Mouse (Mus musculus) limb, embryonic 15.5 days (tissue): ENCODE measurements around the gene Secisbp2l. TPM values are rescaled to one million over a fixed set of nuclear protein-coding genes. Genes with fewer than 3 reads are reported as not detected.

Experiments
- ATAC-seq: fragments of 200-750 bp; cut with Nextera tagmentation; 2 replicates; pipeline ENCODE4 v1.8.0; 2017; ENCODE audit warnings: low read depth, moderate TSS enrichment; ENCODE audit not compliant: insufficient number of reproducible peaks, low FRiP score, low TSS enrichment
- H3K27ac ChIP-seq: fragments of 300-500 bp; sonication (generic); 2 replicates; pipeline ENCODE4 v1.5.1; 2015; ENCODE audit warnings: moderate library complexity, mild to moderate bottlenecking, inconsistent platforms
- H3K27me3 ChIP-seq: fragments of 300-500 bp; sonication (generic); 2 replicates; pipeline ENCODE4 v1.6.1; 2015; ENCODE audit warnings: inconsistent platforms
- H3K36me3 ChIP-seq: fragments of 300-500 bp; sonication (generic); 2 replicates; pipeline ENCODE4 v1.6.1; 2015; ENCODE audit warnings: inconsistent platforms
- H3K4me1 ChIP-seq: fragments of 300-500 bp; sonication (generic); 2 replicates; pipeline ENCODE4 v1.6.1; 2015; ENCODE audit warnings: inconsistent platforms
- H3K4me2 ChIP-seq: fragments of 300-500 bp; sonication (generic); 2 replicates; pipeline ENCODE4 v1.6.1; 2015; ENCODE audit warnings: mild to moderate bottlenecking, inconsistent platforms
- H3K4me3 ChIP-seq: fragments of 300-500 bp; sonication (generic); 2 replicates; pipeline ENCODE4 v1.5.1; 2015; ENCODE audit warnings: mild to moderate bottlenecking, inconsistent platforms
- H3K9ac ChIP-seq: fragments of 300-500 bp; sonication (generic); 2 replicates; pipeline ENCODE4 v1.6.1; 2015; ENCODE audit warnings: inconsistent platforms
- H3K9me3 ChIP-seq: fragments of 300-500 bp; sonication (generic); 2 replicates; pipeline ENCODE4 v1.6.1; 2016; ENCODE audit warnings: inconsistent platforms
- WGBS: fragments of 180-500 bp; shearing (Covaris S2); methylation state at CpG from one replicate; pipeline ENCODE4 v1.1.7; 2015; 5-methylcytosine and 5-hydroxymethylcytosine counted together
- polyA plus RNA-seq: library from polyadenylated mRNA; unstranded; fragments of >200 nt; fragmentation: Nextera tagmentation; extraction: Ambion mirVana; gene quantifications from 2 replicates; pipeline ENCODE4 v1.2.1, GENCODE M21; 2015

Secisbp2l gene
- 18.1 and 19.9 TPM in 2 replicates for polyA plus RNA-seq

DNA sequence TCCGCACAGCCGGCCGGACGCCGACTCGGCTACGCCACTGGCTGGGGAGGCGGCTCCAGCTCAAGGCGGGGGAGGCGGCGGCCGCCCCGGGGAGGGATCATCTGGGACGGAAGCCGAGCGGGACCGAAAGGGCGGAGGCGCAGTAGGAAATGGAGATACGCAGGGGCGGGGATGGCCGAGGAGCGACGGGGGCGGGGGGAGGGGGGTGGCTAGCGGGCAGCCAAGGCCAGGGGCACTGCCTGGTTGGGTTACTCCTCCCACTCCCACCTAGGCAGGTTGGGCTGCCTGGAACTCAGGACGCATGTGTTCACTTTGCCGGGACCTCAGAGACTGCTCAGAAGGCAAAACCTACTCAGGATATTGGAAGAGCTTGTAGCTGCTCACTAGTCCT is at the start of gene Secisbp2l:
Gene Secisbp2l, minus strand, starts transcription at position 152 of the 391 bp plus-strand sequence.
- ATAC-seq = peak; percentile 90
- Histone ChIP-seq H3K4me2 (peak within 1 kb of the TSS; percentile 54), H3K27me3 (no peaks in the 10 kb centered on the region), H3K4me3 (peak within 1 kb of the TSS; percentile 89), H3K9me3 (no peaks in the 10 kb centered on the region), H3K27ac (peak within 1 kb of the TSS; percentile 85), H3K4me1 (peaks cover 13% of the 10 kb centered on the region), H3K9ac (peak within 1 kb of the TSS; percentile 79), H3K36me3 (no peaks in the 10 kb centered on the region)
- WGBS = under 1% methylated on average over 25 of the region's 28 CpGs

DNA sequence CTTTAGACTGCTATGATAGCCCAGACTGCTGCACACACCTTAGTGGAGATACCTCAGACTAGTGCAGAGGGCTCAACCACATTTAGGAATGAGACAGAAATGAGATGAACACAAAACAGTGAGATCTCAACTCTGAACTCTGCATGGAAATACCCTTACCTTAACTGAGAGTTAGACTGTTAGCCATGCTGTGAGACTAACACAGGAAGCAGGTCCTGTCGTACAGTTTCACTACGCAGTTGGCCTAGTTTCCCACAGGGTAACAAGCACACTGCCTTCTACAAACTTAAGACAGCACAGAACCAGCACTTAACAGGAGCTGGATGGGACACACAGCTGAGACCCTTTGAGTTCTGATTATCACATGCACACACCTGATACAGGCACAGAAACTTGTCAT is 47.3 kb upstream of the Secisbp2l start:
- 89% methylated on average over 2 of the region's 2 CpGs for WGBS
- no peaks in the 10 kb centered on the region for H3K9me3 ChIP-seq
- ATAC-seq = no peak
- no peaks in the 10 kb centered on the region for H3K27me3 ChIP-seq
- no peak overlapping the region for H3K27ac ChIP-seq
- peaks cover 37% of the 10 kb centered on the region for H3K36me3 ChIP-seq
- no peak overlapping the region for H3K4me3 ChIP-seq
- no peak overlapping the region for H3K9ac ChIP-seq
- no peaks in the 10 kb centered on the region for H3K4me1 ChIP-seq
- H3K4me2 ChIP-seq = no peak overlapping the region

DNA sequence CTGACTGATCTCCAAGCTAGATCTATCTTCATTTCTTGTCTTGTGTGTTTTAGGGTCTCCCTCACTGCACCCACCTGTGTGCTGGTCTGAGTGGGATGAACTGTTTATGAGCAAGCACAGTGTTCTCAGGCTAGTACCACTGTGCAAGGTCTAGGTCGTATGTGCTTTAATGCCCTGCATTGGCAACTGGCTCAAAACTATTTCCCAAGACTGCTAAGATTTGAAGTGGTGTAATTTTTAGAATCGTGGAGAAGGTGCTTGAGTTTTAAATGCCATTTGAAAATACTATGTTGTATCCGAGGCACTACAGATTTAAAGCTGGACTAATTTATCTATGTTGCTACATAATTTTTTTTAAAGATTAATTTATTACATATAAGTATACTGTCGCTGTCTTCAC is 45.2 kb upstream of the Secisbp2l start:
- Histone ChIP-seq H3K27ac (no peak overlapping the region), H3K27me3 (no peaks in the 10 kb centered on the region), H3K4me1 (no peaks in the 10 kb centered on the region), H3K4me3 (no peak overlapping the region), H3K36me3 (peaks cover 21% of the 10 kb centered on the region), H3K9ac (no peak overlapping the region), H3K4me2 (no peak overlapping the region), H3K9me3 (no peaks in the 10 kb centered on the region)
- WGBS = 87% methylated on average over 4 of the region's 4 CpGs
- no peak for ATAC-seq

DNA sequence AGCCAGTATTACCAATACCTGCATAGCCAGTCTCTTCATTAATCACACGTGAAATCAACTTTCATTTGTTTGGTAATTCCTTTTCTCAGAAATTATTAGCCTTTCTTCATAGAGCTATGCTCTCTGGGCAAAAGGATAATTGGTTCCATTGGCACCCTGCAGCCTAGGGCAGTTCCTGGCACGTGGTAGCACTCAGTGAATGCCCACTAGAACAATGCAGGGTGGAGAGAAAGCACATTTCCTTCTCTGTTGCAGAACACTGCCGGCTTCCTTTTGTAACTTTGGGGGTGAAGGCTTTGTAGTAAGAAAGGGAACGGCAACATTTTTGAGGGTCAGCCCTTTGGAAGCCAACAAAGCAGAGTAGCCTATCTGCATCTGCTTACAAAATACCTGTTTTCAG is 43.5 kb upstream of the Secisbp2l start:
- no peak overlapping the region for H3K9ac ChIP-seq
- 61% methylated on average over 4 of the region's 4 CpGs for WGBS
- ATAC-seq = no peak
- no peaks in the 10 kb centered on the region for H3K9me3 ChIP-seq
- H3K4me2 ChIP-seq = no peak overlapping the region
- H3K36me3 ChIP-seq = peaks cover 5% of the 10 kb centered on the region; the same call in 1 of the 2 replicates
- no peak overlapping the region for H3K27ac ChIP-seq
- H3K27me3 ChIP-seq = no peaks in the 10 kb centered on the region
- H3K4me1 ChIP-seq = no peaks in the 10 kb centered on the region
- no peak overlapping the region for H3K4me3 ChIP-seq

- no peak for ATAC-seq
- Histone ChIP-seq H3K27me3 (no peaks in the 10 kb centered on the region), H3K4me3 (no peak overlapping the region), H3K36me3 (no peaks in the 10 kb centered on the region), H3K9me3 (no peaks in the 10 kb centered on the region), H3K4me2 (no peak overlapping the region), H3K9ac (no peak overlapping the region), H3K27ac (no peak overlapping the region), H3K4me1 (no peaks in the 10 kb centered on the region)
- WGBS = 80% methylated on average over 4 of the region's 4 CpGs
Observed at GRCm38 (mm10) chr2:125820397-125820796, 37.7 kb upstream of the Secisbp2l start.

- Histone ChIP-seq H3K27me3 (no peaks in the 10 kb centered on the region), H3K9me3 (no peaks in the 10 kb centered on the region), H3K4me3 (no peak overlapping the region), H3K4me2 (no peak overlapping the region), H3K9ac (no peak overlapping the region), H3K27ac (no peak overlapping the region), H3K4me1 (no peaks in the 10 kb centered on the region), H3K36me3 (no peaks in the 10 kb centered on the region)
- 62% methylated on average over 9 of the region's 9 CpGs for WGBS
- no peak for ATAC-seq
Observed at GRCm38 (mm10) chr2:125813972-125814595, 31.4 kb upstream of the Secisbp2l start.

GRCm38 (mm10) chr2:125811332-125811731 is 28.7 kb upstream of the Secisbp2l start:
- H3K9me3 ChIP-seq = no peaks in the 10 kb centered on the region
- no peak overlapping the region for H3K4me3 ChIP-seq
- H3K36me3 ChIP-seq = no peaks in the 10 kb centered on the region
- H3K27me3 ChIP-seq = no peaks in the 10 kb centered on the region
- 82% methylated on average over 2 of the region's 2 CpGs for WGBS
- ATAC-seq = no peak
- no peak overlapping the region for H3K27ac ChIP-seq
- H3K4me2 ChIP-seq = no peak overlapping the region
- no peak overlapping the region for H3K9ac ChIP-seq
- no peaks in the 10 kb centered on the region for H3K4me1 ChIP-seq

GRCm38 (mm10) chr2:125809551-125809950 is 26.9 kb upstream of the Secisbp2l start:
- Histone ChIP-seq H3K4me1 (no peaks in the 10 kb centered on the region), H3K4me3 (no peak overlapping the region), H3K36me3 (no peaks in the 10 kb centered on the region), H3K27me3 (no peaks in the 10 kb centered on the region), H3K27ac (no peak overlapping the region), H3K9ac (no peak overlapping the region), H3K4me2 (no peak overlapping the region), H3K9me3 (no peaks in the 10 kb centered on the region)
- ATAC-seq = no peak
- 65% methylated on average over 7 of the region's 7 CpGs for WGBS

DNA sequence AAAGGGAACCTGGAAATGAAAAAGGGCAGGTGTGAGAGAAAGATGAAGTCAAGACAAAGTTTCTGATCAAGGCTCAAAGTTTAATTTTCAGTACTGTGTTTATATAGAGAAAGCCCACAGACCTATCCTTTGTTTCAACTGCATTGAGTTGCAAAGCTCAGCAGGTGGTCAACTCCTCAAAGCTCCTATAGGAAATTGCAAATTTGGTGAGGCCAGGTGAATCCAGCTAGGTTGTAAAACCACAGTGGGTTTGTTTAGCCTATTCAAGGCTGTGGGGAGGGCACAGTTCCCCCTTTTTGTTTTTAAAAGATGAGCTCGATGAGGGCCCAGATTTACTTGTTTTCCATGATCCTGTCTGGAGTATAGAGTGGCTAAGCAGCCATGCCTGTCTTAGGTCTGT is 23.2 kb upstream of the Secisbp2l start:
- Histone ChIP-seq H3K9ac (no peak overlapping the region), H3K27ac (no peak overlapping the region), H3K4me2 (no peak overlapping the region), H3K9me3 (no peaks in the 10 kb centered on the region), H3K4me3 (no peak overlapping the region), H3K27me3 (no peaks in the 10 kb centered on the region), H3K4me1 (no peaks in the 10 kb centered on the region), H3K36me3 (no peaks in the 10 kb centered on the region)
- no peak for ATAC-seq
- WGBS = 46% methylated on average over 1 of the region's 1 CpGs

DNA sequence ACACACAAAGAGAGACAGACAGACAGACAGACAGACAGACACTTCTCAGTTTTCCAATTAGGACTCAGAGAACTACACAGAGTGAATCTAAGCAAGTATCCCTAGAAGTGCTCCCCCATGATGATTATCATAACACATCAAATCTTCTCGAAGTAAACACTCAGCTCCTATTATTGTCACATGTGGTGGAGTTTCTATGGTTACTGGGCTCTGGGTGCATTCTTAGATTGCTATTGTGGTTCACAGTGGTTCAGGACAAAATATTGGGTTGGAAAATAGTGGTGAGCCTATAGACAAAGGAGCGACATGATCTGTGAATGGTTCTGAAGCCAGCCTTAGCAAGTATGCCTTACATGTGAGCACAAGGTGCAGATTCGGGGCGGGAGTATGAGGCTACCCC is 19.3 kb upstream of the Secisbp2l start:
- H3K4me2 ChIP-seq = no peak overlapping the region
- no peak overlapping the region for H3K27ac ChIP-seq
- no peak overlapping the region for H3K9ac ChIP-seq
- no peak overlapping the region for H3K4me3 ChIP-seq
- no peaks in the 10 kb centered on the region for H3K4me1 ChIP-seq
- H3K9me3 ChIP-seq = no peaks in the 10 kb centered on the region
- 78% methylated on average over 4 of the region's 4 CpGs for WGBS
- no peaks in the 10 kb centered on the region for H3K36me3 ChIP-seq
- H3K27me3 ChIP-seq = no peaks in the 10 kb centered on the region
- ATAC-seq = no peak

DNA sequence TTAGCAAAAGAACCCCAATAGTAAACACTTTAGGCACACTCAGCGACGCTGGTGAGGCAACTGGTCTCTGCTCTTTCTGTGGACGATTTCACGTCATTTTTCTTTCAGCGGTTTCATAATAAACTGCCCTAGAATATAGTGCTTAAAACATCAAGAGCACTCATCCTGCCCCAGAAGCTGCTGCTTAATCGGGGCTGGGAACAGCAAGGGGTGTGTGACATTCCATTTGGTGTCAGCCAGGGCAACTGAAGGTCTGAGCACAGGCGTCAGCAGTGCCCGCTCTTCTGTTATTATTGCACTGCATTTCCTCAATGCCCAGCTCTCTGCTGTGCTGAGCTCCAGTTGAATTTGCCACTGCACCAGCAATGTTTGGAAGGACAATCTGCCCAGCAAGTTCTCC is 18.4 kb upstream of the Secisbp2l start:
- 54% methylated on average over 8 of the region's 8 CpGs for WGBS
- H3K4me3 ChIP-seq = no peak overlapping the region
- ATAC-seq = no peak
- no peak overlapping the region for H3K4me2 ChIP-seq
- no peaks in the 10 kb centered on the region for H3K9me3 ChIP-seq
- H3K4me1 ChIP-seq = no peaks in the 10 kb centered on the region
- H3K36me3 ChIP-seq = no peaks in the 10 kb centered on the region
- no peaks in the 10 kb centered on the region for H3K27me3 ChIP-seq
- no peak overlapping the region for H3K9ac ChIP-seq
- H3K27ac ChIP-seq = no peak overlapping the region

DNA sequence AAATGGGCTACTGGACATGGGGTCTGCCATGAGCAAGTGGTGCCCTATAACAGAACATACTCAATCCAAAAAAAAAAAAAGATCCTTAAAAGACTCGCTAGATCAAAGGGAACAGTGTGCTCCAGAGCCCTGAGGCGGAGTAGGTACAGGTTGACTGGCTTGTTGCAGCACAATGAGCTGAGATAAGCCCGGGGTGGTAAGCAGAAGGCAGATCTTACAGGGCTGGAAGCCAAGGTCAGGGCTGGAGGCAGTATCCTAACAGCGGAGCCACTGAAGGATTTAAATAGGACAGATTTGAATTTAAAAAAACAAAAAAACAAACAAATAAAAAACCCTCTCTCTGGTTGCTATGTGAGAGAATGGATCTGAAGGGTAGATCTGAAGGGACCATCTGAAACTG is 17.8 kb upstream of the Secisbp2l start:
- Histone ChIP-seq H3K9ac (no peak overlapping the region), H3K27me3 (no peaks in the 10 kb centered on the region), H3K27ac (no peak overlapping the region), H3K4me3 (no peak overlapping the region), H3K4me1 (no peaks in the 10 kb centered on the region), H3K4me2 (no peak overlapping the region), H3K9me3 (no peaks in the 10 kb centered on the region), H3K36me3 (no peaks in the 10 kb centered on the region)
- WGBS = 70% methylated on average over 4 of the region's 4 CpGs
- ATAC-seq = no peak

- no peaks in the 10 kb centered on the region for H3K4me1 ChIP-seq
- no peaks in the 10 kb centered on the region for H3K9me3 ChIP-seq
- no peak for ATAC-seq
- no peaks in the 10 kb centered on the region for H3K27me3 ChIP-seq
- no peaks in the 10 kb centered on the region for H3K36me3 ChIP-seq
- no peak overlapping the region for H3K4me2 ChIP-seq
- no peak overlapping the region for H3K9ac ChIP-seq
- no peak overlapping the region for H3K4me3 ChIP-seq
- H3K27ac ChIP-seq = no peak overlapping the region
Observed at GRCm38 (mm10) chr2:125797872-125798271, 15.2 kb upstream of the Secisbp2l start.
